Mouse (Mus musculus) neural tube, embryonic 11.5 days (tissue): Measurements from ENCODE around the gene Olfm3. TPM values are rescaled to one million over a fixed set of nuclear protein-coding genes. Genes with fewer than 3 reads are reported as not detected.
A peak's percentile ranks its signal among the peaks of the same experiment; 100 is the strongest.

ENCODE experiments used
- ATAC-seq: fragments of 200-750 bp; cut with Nextera tagmentation; 2 replicates; pipeline ENCODE4 v1.8.0; 2017; ENCODE audit warnings: moderate number of reproducible peaks, mild to moderate bottlenecking, moderate TSS enrichment, moderate library complexity; ENCODE audit not compliant: insufficient read depth, low FRiP score, low TSS enrichment
- DNase-seq: peaks from one replicate; pipeline ENCODE4 v3.0.0-alpha.2; 2015; ENCODE audit warnings: low spot score
- H3K27ac ChIP-seq: fragments of 300-500 bp; sonication (generic); 2 replicates; pipeline ENCODE4 v1.5.1; 2014; ENCODE audit warnings: low read depth, mild to moderate bottlenecking, low read length
- H3K27me3 ChIP-seq: fragments of 300-500 bp; sonication (generic); 2 replicates; pipeline ENCODE4 v1.6.1; 2014; ENCODE audit warnings: mild to moderate bottlenecking, low read length, mixed read lengths; ENCODE audit not compliant: control insufficient read depth, insufficient read depth
- H3K36me3 ChIP-seq: fragments of 300-500 bp; sonication (generic); 2 replicates; pipeline ENCODE4 v1.6.1; 2014; ENCODE audit warnings: mild to moderate bottlenecking, low read length, moderate library complexity, mixed read lengths; ENCODE audit not compliant: control insufficient read depth, insufficient read depth
- H3K4me1 ChIP-seq: fragments of 300-500 bp; sonication (generic); 2 replicates; pipeline ENCODE4 v1.6.1; 2014; ENCODE audit warnings: low read length, mixed read lengths; ENCODE audit not compliant: control insufficient read depth, insufficient read depth
- H3K4me2 ChIP-seq: fragments of 300-500 bp; sonication (generic); 2 replicates; pipeline ENCODE4 v1.6.1; 2014; ENCODE audit warnings: low read depth, mild to moderate bottlenecking, moderate library complexity
- H3K4me3 ChIP-seq: fragments of 300-500 bp; sonication (generic); 2 replicates; pipeline ENCODE4 v1.5.1; 2014; ENCODE audit warnings: low read depth, low read length
- H3K9ac ChIP-seq: fragments of 300-500 bp; sonication (generic); 2 replicates; pipeline ENCODE4 v1.6.1; 2014; ENCODE audit warnings: mild to moderate bottlenecking, low read length
- H3K9me3 ChIP-seq: fragments of 300-500 bp; sonication (generic); 2 replicates; pipeline ENCODE4 v1.6.1; 2016; ENCODE audit warnings: low read length; ENCODE audit not compliant: control insufficient read depth
- WGBS: fragments of 180-500 bp; shearing (Covaris S2); extraction: QIAGEN DNeasy Blood & Tissue Kit; methylation state at CpG from one replicate; pipeline ENCODE4 v1.1.7; 2014; 5-methylcytosine and 5-hydroxymethylcytosine counted together
- polyA plus RNA-seq: library from polyadenylated mRNA; unstranded; fragments of >200 nt; fragmentation: Nextera tagmentation; extraction: Ambion mirVana; gene quantifications from 2 replicates; pipeline ENCODE4 v1.2.1, GENCODE M21; 2014

Gene Olfm3
- polyA plus RNA-seq, 1 experiment from 2014 or later: 1.4 TPM

DNA sequence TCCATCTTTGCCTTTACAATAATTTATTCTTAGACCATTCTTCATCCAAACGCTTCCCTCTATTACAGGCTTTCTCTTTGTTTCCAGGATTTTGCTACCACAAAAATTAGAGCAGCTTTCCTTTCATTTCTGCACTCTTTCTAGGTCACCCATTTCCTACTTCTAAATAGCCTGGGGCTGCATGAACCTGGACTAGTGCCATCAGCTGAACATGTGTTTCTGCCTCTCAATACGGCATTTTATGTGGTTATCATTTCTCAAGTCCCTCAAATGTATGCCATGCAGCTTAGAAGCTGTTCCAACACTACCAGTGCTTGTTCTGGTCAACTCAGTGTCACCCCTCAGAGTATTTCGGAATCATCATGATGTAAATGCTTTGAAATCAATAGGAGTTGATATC is 191.6 kb downstream of the Olfm3 start:
- H3K9me3 ChIP-seq: no peaks in the 10 kb centered on the region
- DNase-seq (no peak), ATAC-seq (no peak)
- no peaks in the 10 kb centered on the region for H3K4me1 ChIP-seq
- no peaks in the 10 kb centered on the region for H3K36me3 ChIP-seq
- 77% methylated on average over 3 of the region's 3 CpGs for WGBS
- no peaks in the 10 kb centered on the region for H3K27me3 ChIP-seq
- H3K9ac ChIP-seq: no peak overlapping the region
- no peak overlapping the region for H3K4me2 ChIP-seq
- H3K27ac ChIP-seq: no peak overlapping the region
- no peak overlapping the region for H3K4me3 ChIP-seq

GRCm38 (mm10) chr3:115099590-115099989 is 195.7 kb downstream of the Olfm3 start:
- Histone ChIP-seq H3K4me3 (no peak overlapping the region), H3K9me3 (no peaks in the 10 kb centered on the region), H3K36me3 (no peaks in the 10 kb centered on the region), H3K4me1 (no peaks in the 10 kb centered on the region), H3K9ac (no peak overlapping the region), H3K27ac (no peak overlapping the region), H3K27me3 (no peaks in the 10 kb centered on the region), H3K4me2 (no peak overlapping the region)
- no peak for ATAC-seq
- WGBS: 88% methylated on average over 1 of the region's 1 CpGs
- no peak for DNase-seq

GRCm38 (mm10) chr3:115104155-115104801 is 200.4 kb downstream of the Olfm3 start:
- Histone ChIP-seq H3K27ac (no peak overlapping the region), H3K36me3 (no peaks in the 10 kb centered on the region), H3K4me3 (no peak overlapping the region), H3K4me2 (no peak overlapping the region), H3K27me3 (no peaks in the 10 kb centered on the region), H3K4me1 (no peaks in the 10 kb centered on the region), H3K9me3 (no peaks in the 10 kb centered on the region), H3K9ac (no peak overlapping the region)
- WGBS: 79% methylated on average over 2 of the region's 2 CpGs
- DNase-seq (no peak), ATAC-seq (no peak; the same call in 1 of the 2 replicates)

DNA sequence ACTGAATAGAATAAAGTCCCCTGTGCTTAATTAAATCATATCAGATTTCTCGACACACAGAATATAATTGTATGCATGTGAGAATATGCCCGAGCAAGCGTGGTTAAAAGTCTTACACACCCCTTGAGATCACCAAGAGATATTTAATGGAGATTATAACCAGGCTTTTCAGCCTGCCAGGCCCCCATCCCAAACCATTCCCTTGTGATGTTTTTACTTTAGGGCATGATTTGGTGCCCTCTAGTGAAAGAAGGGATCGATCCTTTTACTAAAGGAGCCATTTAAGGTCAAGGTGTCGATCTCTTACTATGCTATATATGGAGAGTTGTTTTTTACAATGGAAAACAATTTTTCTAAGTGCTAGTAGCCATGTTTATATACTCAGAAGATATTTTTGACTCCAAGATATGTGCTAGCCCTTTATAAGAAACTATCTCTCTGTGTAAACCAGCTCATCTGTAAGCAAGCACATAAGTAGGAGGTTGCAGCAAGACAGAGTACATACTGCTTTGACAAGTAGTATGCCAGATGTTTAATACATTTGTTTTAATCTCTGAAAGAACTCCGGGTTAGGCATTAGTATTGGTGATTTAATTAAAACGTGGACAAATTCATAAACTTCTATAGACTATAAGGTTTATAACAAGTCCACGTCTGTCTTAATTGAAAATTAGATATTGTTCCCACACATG is 201.1 kb downstream of the Olfm3 start:
- Histone ChIP-seq H3K9me3 (no peaks in the 10 kb centered on the region), H3K27ac (no peak overlapping the region), H3K27me3 (no peaks in the 10 kb centered on the region), H3K4me2 (no peak overlapping the region), H3K36me3 (no peaks in the 10 kb centered on the region), H3K4me1 (no peaks in the 10 kb centered on the region), H3K9ac (no peak overlapping the region), H3K4me3 (no peak overlapping the region)
- peak; percentile 63 for ATAC-seq
- DNase-seq: peak; percentile 14
- 47% methylated on average over 8 of the region's 8 CpGs for WGBS

- Histone ChIP-seq H3K9me3 (no peaks in the 10 kb centered on the region), H3K9ac (no peak overlapping the region), H3K4me2 (no peak overlapping the region), H3K4me1 (no peaks in the 10 kb centered on the region), H3K36me3 (no peaks in the 10 kb centered on the region), H3K27me3 (no peaks in the 10 kb centered on the region), H3K27ac (no peak overlapping the region), H3K4me3 (no peak overlapping the region)
- no peak for DNase-seq
- 60% methylated on average over 2 of the region's 2 CpGs for WGBS
- peak; percentile 70 for ATAC-seq
Measured at GRCm38 (mm10) chr3:115145722-115146121, 241.8 kb downstream of the Olfm3 start.

- Histone ChIP-seq H3K27ac (no peak overlapping the region), H3K4me1 (no peaks in the 10 kb centered on the region), H3K9ac (no peak overlapping the region), H3K27me3 (no peaks in the 10 kb centered on the region), H3K4me2 (no peak overlapping the region), H3K9me3 (no peaks in the 10 kb centered on the region), H3K4me3 (no peak overlapping the region), H3K36me3 (no peaks in the 10 kb centered on the region)
- WGBS: 92% methylated on average over 2 of the region's 2 CpGs
- DNase-seq (no peak), ATAC-seq (peak; percentile 33; the same call in 1 of the 2 replicates)
Measured at GRCm38 (mm10) chr3:115146244-115146643, 242.4 kb downstream of the Olfm3 start.

GRCm38 (mm10) chr3:115158903-115159473 is 255.1 kb downstream of the Olfm3 start:
- no peaks in the 10 kb centered on the region for H3K27me3 ChIP-seq
- no peak for DNase-seq
- H3K4me3 ChIP-seq: no peak overlapping the region
- no peak for ATAC-seq
- no peaks in the 10 kb centered on the region for H3K9me3 ChIP-seq
- no peak overlapping the region for H3K9ac ChIP-seq
- 83% methylated on average over 3 of the region's 3 CpGs for WGBS
- H3K4me1 ChIP-seq: no peaks in the 10 kb centered on the region
- H3K36me3 ChIP-seq: no peaks in the 10 kb centered on the region
- no peak overlapping the region for H3K27ac ChIP-seq
- H3K4me2 ChIP-seq: no peak overlapping the region

DNA sequence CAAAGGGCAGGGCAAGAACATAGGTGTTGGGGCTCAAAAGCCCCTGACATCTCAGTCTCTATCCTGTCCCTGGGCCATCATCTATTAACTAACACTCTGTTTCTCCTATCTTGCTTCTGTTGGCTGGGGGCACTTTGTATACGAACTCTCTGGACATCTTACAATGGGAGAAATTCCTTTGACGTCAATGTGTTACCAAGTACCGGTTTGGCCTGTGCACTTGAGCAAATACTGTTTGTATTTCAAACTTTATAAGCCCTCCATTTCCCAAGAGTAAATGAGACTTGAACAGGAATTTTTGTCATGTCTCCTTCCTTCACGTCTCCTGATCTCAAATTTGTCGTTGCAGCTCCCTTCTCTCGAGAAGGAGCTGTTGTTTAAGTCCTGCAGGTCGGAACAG is 270.7 kb downstream of the Olfm3 start:
- no peak for ATAC-seq
- no peak for DNase-seq
- WGBS: 87% methylated on average over 7 of the region's 7 CpGs
- Histone ChIP-seq H3K27me3 (no peaks in the 10 kb centered on the region), H3K36me3 (no peaks in the 10 kb centered on the region), H3K4me1 (no peaks in the 10 kb centered on the region), H3K9ac (no peak overlapping the region), H3K9me3 (no peaks in the 10 kb centered on the region), H3K4me3 (no peak overlapping the region), H3K4me2 (no peak overlapping the region), H3K27ac (no peak overlapping the region)
